ENCODE assay signal across 9 mouse cellular contexts in the genomic region with DNA sequence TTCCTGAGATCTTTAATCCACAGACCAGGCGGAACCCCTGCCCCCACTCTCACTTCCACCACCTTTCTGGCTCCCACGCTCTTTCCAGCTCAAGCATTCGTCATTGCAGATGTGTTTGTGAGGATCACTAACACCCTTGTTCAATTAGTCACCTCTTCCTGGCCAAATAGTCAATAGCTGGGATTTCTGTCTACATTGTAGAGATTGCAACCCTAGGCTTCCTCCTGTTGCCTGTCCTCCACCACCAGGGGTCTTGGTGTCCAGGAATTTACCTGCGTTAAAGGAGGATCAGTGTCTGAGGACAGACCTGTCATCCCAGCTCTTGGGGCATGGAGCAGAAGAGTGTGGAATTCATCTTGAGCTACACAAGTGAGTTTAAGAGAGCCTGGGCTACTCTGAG. TPM values are rescaled to one million over a fixed set of nuclear protein-coding genes. Genes with fewer than 3 reads are reported as not detected.
A peak's percentile ranks its signal among the peaks of the same experiment; 100 is the strongest.
DNase-seq lines count a peak whose midpoint lies in the region; ATAC-seq and TF ChIP-seq lines count a peak whose summit lies in the region.
"Had no signal": no experiment of that assay in that cellular context is flagged by ENCODE, and none has a peak within 500 bp of the region (broad histone marks: within the 10 kb centered on the region; RNA-seq: fewer than 3 reads in every experiment).

No protein-coding gene starts in this region.

- peaks cover 25% of the 10 kb centered on the region for H3K36me3 ChIP-seq in liver, adult 2 months (ENCODE audit: control insufficient read depth, insufficient read depth, low read length)
- H3K36me3 ChIP-seq in hindbrain, embryonic 16.5 days (ENCODE audit: control insufficient read depth, insufficient read depth, low read length), result no peaks in the 10 kb centered on the region
- no peaks in the 10 kb centered on the region for H3K36me3 ChIP-seq in midbrain, postnatal 0 days (ENCODE audit: insufficient read depth, low read length)

- DNase-seq in liver, adult 2 months (ENCODE audit: extremely low read depth, low read depth, low spot score), result no peak
- DNase-seq in liver, result no peak
- DNase-seq in midbrain, postnatal 0 days (ENCODE audit: low spot score), result no peak
- no peak for DNase-seq in adrenal gland, adult 2 months
- no peak for DNase-seq in left cerebral cortex, adult 9 months (ENCODE audit: low spot score in 2 of 2)
- DNase-seq: layer of hippocampus, postnatal 36 days had no signal

- H3K27me3 ChIP-seq in liver, adult 2 months (ENCODE audit: control insufficient read depth, insufficient read depth, low read length), result no peaks in the 10 kb centered on the region
- H3K27me3 ChIP-seq in hindbrain, embryonic 16.5 days (replicated peaks; ENCODE audit: control insufficient read depth, insufficient read depth, low read length), result no peaks in the 10 kb centered on the region
- no peaks in the 10 kb centered on the region for H3K27me3 ChIP-seq in midbrain, postnatal 0 days (ENCODE audit: insufficient read depth, low read length)

- H3K27ac ChIP-seq in liver, adult 2 months (replicated peaks; ENCODE audit: insufficient read depth, low read depth, low read length), result peak overlapping the region; percentile 46
- peak overlapping the region; percentile 58 for H3K27ac ChIP-seq in cortical plate, adult 2 months (ENCODE audit: insufficient read depth, low read length)
- peak overlapping the region; percentile 52; the same call in 1 of the 2 replicates for H3K27ac ChIP-seq in hindbrain, embryonic 16.5 days (ENCODE audit: low read depth, low read length)
- H3K27ac ChIP-seq in midbrain, postnatal 0 days (ENCODE audit: low read depth, low read length), result 0 out of 2 replicates have a peak overlapping the region, but pooled peaks have one; percentile 12

- peaks cover 6% of the 10 kb centered on the region; the same call in 1 of the 2 replicates for H3K79me2 ChIP-seq in liver, adult 2 months (ENCODE audit: control insufficient read depth, insufficient read depth, low read length)

- peak overlapping the region; percentile 19; the same call in 1 of the 2 replicates for H3K9ac ChIP-seq in liver, adult 2 months (ENCODE audit: low read depth, low read length)
- peak overlapping the region; percentile 61; the same call in 1 of the 2 replicates for H3K9ac ChIP-seq in hindbrain, embryonic 16.5 days (ENCODE audit: low read depth, low read length)
- H3K9ac ChIP-seq in midbrain, postnatal 0 days (replicated peaks; ENCODE audit: low read length, poor library complexity, severe bottlenecking), result peak overlapping the region; percentile 55; the same call in 1 of the 2 replicates

- no peak for TF ChIP-seq POLR2A in liver, adult 2 months (IDR thresholded peaks at IDR 0.05; ENCODE audit: extremely low read depth, insufficient read depth, low read length)
- TF ChIP-seq POLR2A in cortical plate, adult 2 months (IDR thresholded peaks at IDR 0.05; ENCODE audit: extremely low read depth, insufficient read depth, low read length), result no peak

- H3K4me3 ChIP-seq in liver, adult 2 months (ENCODE audit: insufficient read depth, low read depth, low read length), result peak overlapping the region; percentile 93; the same call in 1 of the 2 replicates
- no peak overlapping the region; the same call in 1 of the 2 replicates for H3K4me3 ChIP-seq in cortical plate, adult 2 months (ENCODE audit: insufficient read depth, low read length)
- peak overlapping the region; percentile 45; the same call in 1 of the 2 replicates for H3K4me3 ChIP-seq in hindbrain, embryonic 16.5 days (ENCODE audit: low read length)
- peak overlapping the region; percentile 43; the same call in 1 of the 2 replicates for H3K4me3 ChIP-seq in midbrain, postnatal 0 days (ENCODE audit: low read depth, low read length)

- 44% methylated on average over 4 of the region's 4 CpGs for WGBS in liver, adult 2 months
- WGBS in hindbrain, embryonic 16.5 days, result 45% methylated on average over 4 of the region's 4 CpGs
- 43% methylated on average over 4 of the region's 4 CpGs for WGBS in midbrain, postnatal 0 days

- no peak for ATAC-seq in hindbrain, embryonic 16.5 days
- no peak for ATAC-seq in midbrain, postnatal 0 days (ENCODE audit: low FRiP score)
- ATAC-seq in activated CD4-positive, CD25-positive, alpha-beta regulatory T cell, adult 4 months, result no peak

- no peak for TF ChIP-seq CTCF in liver, adult 2 months (IDR thresholded peaks at IDR 0.05; ENCODE audit: low read depth, low read length)
- no peak for TF ChIP-seq CTCF in cortical plate, adult 2 months (IDR thresholded peaks at IDR 0.05; ENCODE audit: extremely low read depth, insufficient read depth, low read length)
- TF ChIP-seq CTCF in midbrain, postnatal 0 days (IDR thresholded peaks at IDR 0.05), result peak; percentile 34

- no peaks in the 10 kb centered on the region for H3K9me3 ChIP-seq in hindbrain, embryonic 16.5 days (ENCODE audit: control insufficient read depth, low read length)
- H3K9me3 ChIP-seq in midbrain, postnatal 0 days (ENCODE audit: low read length), result no peaks in the 10 kb centered on the region

- H3K4me1 ChIP-seq in liver, adult 2 months (ENCODE audit: control insufficient read depth, insufficient read depth, low read length), result peaks cover 31% of the 10 kb centered on the region
- peaks cover 2% of the 10 kb centered on the region; the same call in 1 of the 2 replicates for H3K4me1 ChIP-seq in cortical plate, adult 2 months (ENCODE audit: control insufficient read depth, insufficient read depth, low read length)
- peaks cover 16% of the 10 kb centered on the region for H3K4me1 ChIP-seq in hindbrain, embryonic 16.5 days (ENCODE audit: control insufficient read depth, insufficient read depth, low read depth, low read length)
- H3K4me1 ChIP-seq in midbrain, postnatal 0 days (ENCODE audit: insufficient read depth, low read length), result peaks cover 9% of the 10 kb centered on the region; the same call in 1 of the 2 replicates

- peak overlapping the region; percentile 76 for H3K4me2 ChIP-seq in hindbrain, embryonic 16.5 days (ENCODE audit: low read length)
- H3K4me2 ChIP-seq in midbrain, postnatal 0 days (ENCODE audit: low read depth, low read length, poor library complexity, severe bottlenecking), result peak overlapping the region; percentile 79

RNA-seq across cellular contexts. Expression of a gene that starts 0.4 kb away (rescaled TPM):
- 129 and 142 TPM in 2 replicates for total RNA-seq in liver, adult 2 months (2014; rRNA removed)
- polyA plus RNA-seq in liver, adult 2 months (2012; rRNA removed), result 28.1 and 49.5 TPM in 2 replicates
- polyA plus RNA-seq in cortical plate, adult 2 months (2012; rRNA removed), result 2.4 and 2.9 TPM in 2 replicates
- 26.6 and 29.0 TPM in 2 replicates for polyA plus RNA-seq in hindbrain, embryonic 16.5 days (2015; fragmentation: Nextera tagmentation; extraction: Ambion mirVana)
- total RNA-seq in midbrain, postnatal 0 days (2014; rRNA removed), result 21.4 and 22.5 TPM in 2 replicates
- polyA plus RNA-seq in midbrain, postnatal 0 days (2015; fragmentation: Nextera tagmentation; extraction: Ambion mirVana), result 27.5 and 33.5 TPM in 2 replicates
- 1 to 10 TPM; 3.7 to 4.8 TPM for polyA plus RNA-seq in activated CD4-positive, CD25-positive, alpha-beta regulatory T cell, adult 4 months (2017; shearing (Covaris generic))
- total RNA-seq in adrenal gland, adult 2 months (2021), result 100 to 1,000 TPM in 1 of 2 experiments, 10 to 100 TPM in 1; 44.5 to 100 TPM
- polyA plus RNA-seq in adrenal gland, adult 2 months (2012; rRNA removed), result 131 and 261 TPM in 2 replicates

RNA-seq across cellular contexts. Expression of a gene that starts 21.7 kb away (rescaled TPM):
- 23.3 and 45.2 TPM in 2 replicates for total RNA-seq in liver, adult 2 months (2014; rRNA removed)
- 168 and 177 TPM in 2 replicates for polyA plus RNA-seq in liver, adult 2 months (2012; rRNA removed)
- polyA plus RNA-seq in cortical plate, adult 2 months (2012; rRNA removed), result 470 and 487 TPM in 2 replicates
- 481 and 517 TPM in 2 replicates for polyA plus RNA-seq in hindbrain, embryonic 16.5 days (2015; fragmentation: Nextera tagmentation; extraction: Ambion mirVana)
- 120 and 158 TPM in 2 replicates for total RNA-seq in midbrain, postnatal 0 days (2014; rRNA removed)
- 607 and 619 TPM in 2 replicates for polyA plus RNA-seq in midbrain, postnatal 0 days (2015; fragmentation: Nextera tagmentation; extraction: Ambion mirVana)
- 100 to 1,000 TPM; 227 to 308 TPM for polyA plus RNA-seq in activated CD4-positive, CD25-positive, alpha-beta regulatory T cell, adult 4 months (2017; shearing (Covaris generic))
- 100 to 1,000 TPM; 247 to 267 TPM for total RNA-seq in adrenal gland, adult 2 months (2021)
- 522 and 543 TPM in 2 replicates for polyA plus RNA-seq in adrenal gland, adult 2 months (2012; rRNA removed)

RNA-seq across cellular contexts. Expression of a gene that starts 28.3 kb away (rescaled TPM):
- total RNA-seq in liver, adult 2 months (2014; rRNA removed), result 6.0 and 7.3 TPM in 2 replicates
- 9.5 and 13.4 TPM in 2 replicates for polyA plus RNA-seq in liver, adult 2 months (2012; rRNA removed)
- 59.0 and 69.7 TPM in 2 replicates for polyA plus RNA-seq in cortical plate, adult 2 months (2012; rRNA removed)
- polyA plus RNA-seq in hindbrain, embryonic 16.5 days (2015; fragmentation: Nextera tagmentation; extraction: Ambion mirVana), result 45.8 and 46.6 TPM in 2 replicates
- total RNA-seq in midbrain, postnatal 0 days (2014; rRNA removed), result 19.8 and 38.4 TPM in 2 replicates
- 46.2 and 50.0 TPM in 2 replicates for polyA plus RNA-seq in midbrain, postnatal 0 days (2015; fragmentation: Nextera tagmentation; extraction: Ambion mirVana)
- 1 to 10 TPM; 1.9 to 3.3 TPM for polyA plus RNA-seq in activated CD4-positive, CD25-positive, alpha-beta regulatory T cell, adult 4 months (2017; shearing (Covaris generic))
- total RNA-seq in adrenal gland, adult 2 months (2021), result 10 to 100 TPM; 55.9 to 66.2 TPM
- 164 and 195 TPM in 2 replicates for polyA plus RNA-seq in adrenal gland, adult 2 months (2012; rRNA removed)

RNA-seq across cellular contexts. Expression of a gene that starts 42.3 kb away (rescaled TPM):
- 275 and 294 TPM in 2 replicates for total RNA-seq in liver, adult 2 months (2014; rRNA removed)
- 374 and 500 TPM in 2 replicates for polyA plus RNA-seq in liver, adult 2 months (2012; rRNA removed)
- polyA plus RNA-seq in cortical plate, adult 2 months (2012; rRNA removed), result 587 and 641 TPM in 2 replicates
- 392 and 410 TPM in 2 replicates for polyA plus RNA-seq in hindbrain, embryonic 16.5 days (2015; fragmentation: Nextera tagmentation; extraction: Ambion mirVana)
- 348 and 379 TPM in 2 replicates for total RNA-seq in midbrain, postnatal 0 days (2014; rRNA removed)
- polyA plus RNA-seq in midbrain, postnatal 0 days (2015; fragmentation: Nextera tagmentation; extraction: Ambion mirVana), result 513 and 564 TPM in 2 replicates
- polyA plus RNA-seq in activated CD4-positive, CD25-positive, alpha-beta regulatory T cell, adult 4 months (2017; shearing (Covaris generic)), result 1,000 to 10,000 TPM; 1,524 to 2,342 TPM
- 1,000 to 10,000 TPM; 1,533 to 1,560 TPM for total RNA-seq in adrenal gland, adult 2 months (2021)
- polyA plus RNA-seq in adrenal gland, adult 2 months (2012; rRNA removed), result 387 and 446 TPM in 2 replicates

RNA-seq across cellular contexts. Expression of a gene that starts 42.3 kb away (rescaled TPM):
- total RNA-seq in liver, adult 2 months (2014; rRNA removed), result 214 and 217 TPM in 2 replicates
- polyA plus RNA-seq in liver, adult 2 months (2012; rRNA removed), result 372 and 457 TPM in 2 replicates
- polyA plus RNA-seq in cortical plate, adult 2 months (2012; rRNA removed), result 304 and 328 TPM in 2 replicates
- polyA plus RNA-seq in hindbrain, embryonic 16.5 days (2015; fragmentation: Nextera tagmentation; extraction: Ambion mirVana), result 464 and 517 TPM in 2 replicates
- 211 and 345 TPM in 2 replicates for total RNA-seq in midbrain, postnatal 0 days (2014; rRNA removed)
- 501 and 560 TPM in 2 replicates for polyA plus RNA-seq in midbrain, postnatal 0 days (2015; fragmentation: Nextera tagmentation; extraction: Ambion mirVana)
- polyA plus RNA-seq in activated CD4-positive, CD25-positive, alpha-beta regulatory T cell, adult 4 months (2017; shearing (Covaris generic)), result 100 to 1,000 TPM; 389 to 432 TPM
- total RNA-seq in adrenal gland, adult 2 months (2021), result 100 to 1,000 TPM; 507 to 539 TPM
- polyA plus RNA-seq in adrenal gland, adult 2 months (2012; rRNA removed), result 556 and 578 TPM in 2 replicates
